Mouse (Mus musculus): ENCODE measurements around the gene Cd276.

Gene Cd276

GRCm38 (mm10) chr9:58510452-58510851 lies 44.8 kb downstream of the Cd276 start:
- DNase-seq (ENCODE audit: low read depth) = no peak

- no peak for DNase-seq (ENCODE audit: low read depth)
These were observed 47.8 kb downstream of the Cd276 start for GRCm38 (mm10) chr9:58507216-58508005.

- no peak for DNase-seq (ENCODE audit: low read depth)
These were observed 54.3 kb downstream of the Cd276 start for GRCm38 (mm10) chr9:58500946-58501345.

GRCm38 (mm10) chr9:58497942-58498341 lies 57.3 kb downstream of the Cd276 start:
- no peak for DNase-seq (ENCODE audit: low read depth)

- DNase-seq (ENCODE audit: low read depth) = no peak
These were observed 58.6 kb downstream of the Cd276 start for GRCm38 (mm10) chr9:58496470-58497182.

- DNase-seq (ENCODE audit: low read depth) = no peak
These were observed 60.2 kb downstream of the Cd276 start for GRCm38 (mm10) chr9:58495035-58495434.

GRCm38 (mm10) chr9:58490391-58490790 lies 64.8 kb downstream of the Cd276 start:
- no peak for DNase-seq (ENCODE audit: low read depth)

GRCm38 (mm10) chr9:58489865-58490165 lies 65.4 kb downstream of the Cd276 start:
- DNase-seq (ENCODE audit: low read depth) = no peak

GRCm38 (mm10) chr9:58489133-58489864 lies 65.9 kb downstream of the Cd276 start:
- DNase-seq (ENCODE audit: low read depth) = no peak

GRCm38 (mm10) chr9:58487851-58488801 lies 67.1 kb downstream of the Cd276 start, which contains the start of gene Insyn1:
Insyn1 (plus strand) TSS chr9:58488603.
- no peak for DNase-seq (ENCODE audit: low read depth)

- no peak for DNase-seq (ENCODE audit: low read depth)
These were observed 68.2 kb downstream of the Cd276 start for GRCm38 (mm10) chr9:58487076-58487475.

All from c-Kit-positive CD71-positive TER-119-negative erythroid progenitor cells, embryonic 14.5 days (primary cell).